Mouse (Mus musculus) forebrain, embryonic 13.5 days (tissue): ENCODE measurements around the gene Mettl7a1. TPM values are rescaled to one million over a fixed set of nuclear protein-coding genes. Genes with fewer than 3 reads are reported as not detected.
A peak's percentile ranks its signal among the peaks of the same experiment; 100 is the strongest.
"Not testable (repeated sequence)": the region's sequence is repeated elsewhere in the genome, so short reads cannot be mapped to it uniquely, and the experiment has no call there.

Experiments used
- ATAC-seq: fragments of 200-750 bp; cut with Nextera tagmentation; 2 replicates; pipeline ENCODE4 v1.8.0; 2017
- H3K27ac ChIP-seq: fragments of 300-500 bp; sonication (generic); 2 replicates; pipeline ENCODE4 v1.5.1; 2015; ENCODE audit warnings: inconsistent platforms, mild to moderate bottlenecking, moderate library complexity
- H3K27me3 ChIP-seq: fragments of 300-500 bp; sonication (generic); 2 replicates; pipeline ENCODE4 v1.6.1; 2015; ENCODE audit warnings: mild to moderate bottlenecking, inconsistent platforms
- H3K36me3 ChIP-seq: fragments of 300-500 bp; sonication (generic); 2 replicates; pipeline ENCODE4 v1.6.1; 2015; ENCODE audit warnings: mild to moderate bottlenecking, inconsistent platforms; ENCODE audit not compliant: poor library complexity, severe bottlenecking
- H3K4me1 ChIP-seq: fragments of 300-500 bp; sonication (generic); 2 replicates; pipeline ENCODE4 v1.6.1; 2015; ENCODE audit warnings: inconsistent platforms
- H3K4me2 ChIP-seq: fragments of 300-500 bp; sonication (generic); 2 replicates; pipeline ENCODE4 v1.6.1; 2015; ENCODE audit warnings: inconsistent platforms, mild to moderate bottlenecking, moderate library complexity
- H3K4me3 ChIP-seq: fragments of 300-500 bp; sonication (generic); 2 replicates; pipeline ENCODE4 v1.5.1; 2015; ENCODE audit warnings: mild to moderate bottlenecking, inconsistent platforms
- H3K9ac ChIP-seq: fragments of 300-500 bp; sonication (generic); 2 replicates; pipeline ENCODE4 v1.6.1; 2015; ENCODE audit warnings: mild to moderate bottlenecking, inconsistent platforms
- H3K9me3 ChIP-seq: fragments of 300-500 bp; sonication (generic); replicated peaks from 2 replicates; pipeline ENCODE4 v1.6.1; 2016; ENCODE audit warnings: inconsistent platforms
- WGBS: fragments of 180-500 bp; shearing (Covaris S2); methylation state at CpG from one replicate; pipeline ENCODE4 v1.1.7; 2015; 5-methylcytosine and 5-hydroxymethylcytosine counted together
- polyA plus RNA-seq: library from polyadenylated mRNA; unstranded; fragments of >200 nt; fragmentation: Nextera tagmentation; extraction: Ambion mirVana; gene quantifications from 2 replicates; pipeline ENCODE4 v1.2.1, GENCODE M21; 2015

Mettl7a1 gene
- polyA plus RNA-seq, 1 experiment from 2014 or later = 3.2 TPM

DNA sequence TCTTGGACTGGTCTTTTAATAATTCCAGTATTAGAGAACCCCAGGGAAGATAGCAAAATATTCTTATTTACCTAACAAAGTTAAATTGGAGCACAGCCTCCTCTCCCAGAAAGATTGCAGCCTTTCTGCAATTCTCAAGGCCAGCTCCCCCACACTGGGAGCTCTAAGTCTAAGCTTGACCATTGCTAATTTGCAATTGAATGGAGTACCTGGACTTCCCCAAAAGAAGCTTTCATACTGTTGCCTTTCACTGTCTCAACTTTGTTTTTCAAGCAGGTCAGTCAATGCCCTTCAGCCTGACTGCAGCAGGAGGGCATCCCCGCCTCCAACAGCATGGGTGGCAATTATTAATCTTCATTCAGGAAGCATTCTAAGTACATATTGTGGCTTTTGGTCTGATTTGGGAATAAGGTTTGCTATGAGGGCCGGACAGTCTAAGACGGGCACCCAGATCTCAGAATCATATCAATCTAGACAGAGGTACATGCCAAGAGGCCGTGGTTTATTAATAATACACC is 30.1 kb upstream of the Mettl7a1 start:
- H3K27me3 ChIP-seq, H3K27ac ChIP-seq, H3K9ac ChIP-seq, ATAC-seq, H3K9me3 ChIP-seq, H3K4me1 ChIP-seq, H3K36me3 ChIP-seq, H3K4me3 ChIP-seq, H3K4me2 ChIP-seq: not testable (repeated sequence)
- 83% methylated on average over 4 of the region's 4 CpGs for WGBS

GRCm38 (mm10) chr15:100274790-100275559 is 29.0 kb upstream of the Mettl7a1 start:
- Histone ChIP-seq H3K9ac (no peak overlapping the region), H3K36me3 (no peaks in the 10 kb centered on the region), H3K4me2 (no peak overlapping the region), H3K9me3 (no peaks in the 10 kb centered on the region; the same call in 1 of the 2 replicates), H3K27me3 (no peaks in the 10 kb centered on the region), H3K4me1 (no peaks in the 10 kb centered on the region), H3K27ac (no peak overlapping the region), H3K4me3 (no peak overlapping the region)
- 90% methylated on average over 7 of the region's 7 CpGs for WGBS
- no peak for ATAC-seq

DNA sequence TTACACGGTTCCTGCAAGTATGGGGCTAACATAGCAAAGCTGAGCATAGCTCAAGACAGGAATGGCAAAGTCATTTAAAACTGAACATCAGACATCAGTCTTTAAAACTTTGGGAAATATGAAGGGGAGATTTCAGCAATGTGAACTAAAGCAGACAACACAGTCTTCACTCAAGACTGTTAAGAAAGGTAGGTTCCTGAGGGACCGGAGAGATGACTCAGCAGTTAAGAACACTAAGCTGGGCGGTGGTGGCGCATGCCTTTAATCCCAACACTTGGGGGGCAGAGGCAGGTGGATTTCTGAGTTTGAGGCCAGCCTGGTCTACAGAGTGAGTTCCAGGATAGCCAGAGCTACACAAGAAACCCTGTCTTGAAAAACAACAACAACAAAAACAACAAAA is 27.5 kb upstream of the Mettl7a1 start:
- no peak for ATAC-seq
- no peak overlapping the region for H3K4me3 ChIP-seq
- no peak overlapping the region for H3K27ac ChIP-seq
- no peaks in the 10 kb centered on the region for H3K27me3 ChIP-seq
- H3K36me3 ChIP-seq = no peaks in the 10 kb centered on the region
- 91% methylated on average over 4 of the region's 4 CpGs for WGBS
- H3K9me3 ChIP-seq = no peaks in the 10 kb centered on the region; the same call in 1 of the 2 replicates
- no peak overlapping the region for H3K4me2 ChIP-seq
- H3K9ac ChIP-seq = no peak overlapping the region
- no peaks in the 10 kb centered on the region for H3K4me1 ChIP-seq

GRCm38 (mm10) chr15:100277586-100277985 is 26.4 kb upstream of the Mettl7a1 start:
- Histone ChIP-seq H3K9me3 (no peaks in the 10 kb centered on the region; the same call in 1 of the 2 replicates), H3K27me3 (no peaks in the 10 kb centered on the region), H3K9ac (no peak overlapping the region), H3K4me3 (no peak overlapping the region), H3K4me1 (no peaks in the 10 kb centered on the region), H3K27ac (no peak overlapping the region), H3K36me3 (no peaks in the 10 kb centered on the region), H3K4me2 (no peak overlapping the region)
- WGBS = 96% methylated on average over 3 of the region's 3 CpGs
- ATAC-seq = no peak

DNA sequence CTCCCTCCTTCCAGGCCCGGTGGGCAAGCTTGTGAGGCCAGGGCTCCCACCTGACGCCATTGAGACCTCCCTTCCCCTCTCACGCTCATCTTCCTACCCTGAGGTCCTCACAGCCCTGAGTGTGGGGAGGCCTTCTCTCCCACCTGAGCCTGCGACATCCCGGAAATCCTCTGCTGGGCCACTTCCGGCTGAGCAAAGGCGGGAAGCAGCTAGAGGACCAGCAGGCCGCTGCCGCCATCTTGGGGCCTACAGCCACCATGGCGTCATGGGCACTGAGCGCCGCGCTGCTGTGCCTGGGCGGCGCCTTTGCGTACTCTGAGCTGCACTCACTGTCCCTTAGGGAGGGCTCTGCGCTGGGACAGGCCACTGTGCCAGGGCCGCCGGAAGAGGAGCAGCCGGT is 23.3 kb upstream of the Mettl7a1 start, which contains the start of gene Tmprss12:
Tmprss12 (plus strand) TSS at position 212 of the 400 bp plus-strand sequence.
- no peak within 1 kb of the TSS for H3K9ac ChIP-seq
- H3K4me2 ChIP-seq = no peak within 1 kb of the TSS
- 98% methylated on average over 20 of the region's 20 CpGs for WGBS
- no peaks in the 10 kb centered on the region for H3K4me1 ChIP-seq
- H3K27me3 ChIP-seq = no peaks in the 10 kb centered on the region
- no peak within 1 kb of the TSS for H3K4me3 ChIP-seq
- no peak within 1 kb of the TSS for H3K27ac ChIP-seq
- no peak for ATAC-seq
- H3K36me3 ChIP-seq = no peaks in the 10 kb centered on the region
- H3K9me3 ChIP-seq = no peaks in the 10 kb centered on the region

GRCm38 (mm10) chr15:100288980-100289379 is 15.0 kb upstream of the Mettl7a1 start:
- 92% methylated on average over 6 of the region's 6 CpGs for WGBS
- H3K4me1 ChIP-seq = no peaks in the 10 kb centered on the region
- no peak overlapping the region for H3K4me2 ChIP-seq
- no peaks in the 10 kb centered on the region for H3K9me3 ChIP-seq
- no peaks in the 10 kb centered on the region for H3K36me3 ChIP-seq
- ATAC-seq = no peak
- no peak overlapping the region for H3K9ac ChIP-seq
- H3K27ac ChIP-seq = no peak overlapping the region
- no peaks in the 10 kb centered on the region for H3K27me3 ChIP-seq
- no peak overlapping the region for H3K4me3 ChIP-seq

- 78% methylated on average over 5 of the region's 5 CpGs for WGBS
- H3K4me2 ChIP-seq = no peak overlapping the region
- ATAC-seq = no peak
Observed at GRCm38 (mm10) chr15:100290858-100291257, 13.1 kb upstream of the Mettl7a1 start.

DNA sequence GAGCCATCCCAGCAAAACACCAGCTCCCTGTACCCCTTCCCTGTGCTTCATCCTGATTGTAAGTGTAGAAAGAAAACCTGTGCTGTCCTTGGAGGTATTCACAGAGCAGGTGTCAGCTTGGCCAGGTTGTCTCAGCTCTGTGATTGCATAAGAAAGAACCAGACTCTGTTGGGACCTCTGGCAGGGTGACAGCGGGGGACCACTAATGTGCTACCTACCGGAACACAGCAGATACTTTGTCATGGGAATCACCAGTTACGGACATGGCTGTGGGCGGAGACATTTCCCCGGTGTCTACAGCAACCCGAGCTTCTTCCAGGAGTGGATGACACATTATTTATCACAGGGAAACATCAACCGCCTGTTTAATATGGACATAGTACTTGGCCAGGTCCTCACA is 11.6 kb upstream of the Mettl7a1 start:
- no peak overlapping the region for H3K9ac ChIP-seq
- H3K9me3 ChIP-seq = no peaks in the 10 kb centered on the region
- H3K36me3 ChIP-seq = no peaks in the 10 kb centered on the region
- H3K4me3 ChIP-seq = no peak overlapping the region
- no peaks in the 10 kb centered on the region for H3K27me3 ChIP-seq
- 78% methylated on average over 7 of the region's 7 CpGs for WGBS
- H3K27ac ChIP-seq = no peak overlapping the region
- no peak for ATAC-seq
- no peaks in the 10 kb centered on the region for H3K4me1 ChIP-seq
- no peak overlapping the region for H3K4me2 ChIP-seq

More at GRCm38 (mm10) chr15:100290858-100291257, 13.1 kb upstream of the Mettl7a1 start:
- H3K4me3 ChIP-seq = no peak overlapping the region
- H3K9me3 ChIP-seq = no peaks in the 10 kb centered on the region
- no peak overlapping the region for H3K27ac ChIP-seq
- no peaks in the 10 kb centered on the region for H3K36me3 ChIP-seq
- no peak overlapping the region for H3K9ac ChIP-seq
- H3K4me1 ChIP-seq = no peaks in the 10 kb centered on the region
- H3K27me3 ChIP-seq = no peaks in the 10 kb centered on the region

DNA sequence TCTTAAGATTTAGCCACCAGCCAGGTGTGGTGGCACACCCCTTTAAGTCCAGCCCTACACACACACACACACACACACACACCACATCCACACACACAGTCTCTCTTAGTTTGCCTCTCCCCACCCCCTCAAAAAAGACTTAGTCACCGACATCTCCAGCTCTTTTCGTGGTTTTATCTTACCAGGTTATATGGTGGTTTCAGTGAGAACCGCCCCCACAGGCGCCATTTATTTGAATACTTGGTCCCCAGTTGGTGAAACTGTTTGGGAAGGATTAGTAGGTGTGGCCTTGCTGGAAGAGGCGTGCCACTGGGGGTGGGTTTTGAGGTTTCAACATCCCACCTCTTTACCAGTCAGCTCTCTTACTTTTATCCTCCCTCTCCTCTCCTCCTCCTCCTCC is 6.1 kb upstream of the Mettl7a1 start:
- Histone ChIP-seq H3K27ac (no peak overlapping the region), H3K4me1 (no peaks in the 10 kb centered on the region), H3K4me3 (no peak overlapping the region), H3K27me3 (no peaks in the 10 kb centered on the region), H3K9ac (no peak overlapping the region), H3K4me2 (no peak overlapping the region), H3K36me3 (no peaks in the 10 kb centered on the region), H3K9me3 (no peaks in the 10 kb centered on the region)
- 88% methylated on average over 5 of the region's 5 CpGs for WGBS
- ATAC-seq = no peak

- WGBS = 83% methylated on average over 6 of the region's 6 CpGs
- no peak overlapping the region for H3K9ac ChIP-seq
Observed at GRCm38 (mm10) chr15:100300499-100300898, 3.4 kb upstream of the Mettl7a1 start.

GRCm38 (mm10) chr15:100301556-100301955 is 2.4 kb upstream of the Mettl7a1 start:
- Histone ChIP-seq H3K36me3 (no peaks in the 10 kb centered on the region), H3K4me3 (no peak overlapping the region), H3K4me2 (no peak overlapping the region), H3K27ac (no peak overlapping the region), H3K27me3 (no peaks in the 10 kb centered on the region), H3K4me1 (peaks cover 13% of the 10 kb centered on the region; the same call in 1 of the 2 replicates), H3K9ac (no peak overlapping the region), H3K9me3 (no peaks in the 10 kb centered on the region)
- 72% methylated on average over 15 of the region's 15 CpGs for WGBS
- no peak for ATAC-seq

More at GRCm38 (mm10) chr15:100300499-100300898, 3.4 kb upstream of the Mettl7a1 start:
- no peaks in the 10 kb centered on the region for H3K36me3 ChIP-seq
- no peak overlapping the region for H3K4me3 ChIP-seq
- no peaks in the 10 kb centered on the region for H3K9me3 ChIP-seq
- no peaks in the 10 kb centered on the region for H3K27me3 ChIP-seq
- H3K27ac ChIP-seq = no peak overlapping the region
- H3K4me2 ChIP-seq = no peak overlapping the region
- H3K4me1 ChIP-seq = peaks cover 9% of the 10 kb centered on the region; the same call in 1 of the 2 replicates
- ATAC-seq = no peak

- Histone ChIP-seq H3K4me3 (peak overlapping the region; percentile 48), H3K27me3 (no peaks in the 10 kb centered on the region), H3K9ac (peak overlapping the region; percentile 75; the same call in 1 of the 2 replicates), H3K27ac (peak overlapping the region; percentile 80; the same call in 1 of the 2 replicates), H3K36me3 (no peaks in the 10 kb centered on the region), H3K9me3 (no peaks in the 10 kb centered on the region), H3K4me1 (peaks cover 13% of the 10 kb centered on the region; the same call in 1 of the 2 replicates), H3K4me2 (peak overlapping the region; percentile 72)
- 55% methylated on average over 8 of the region's 8 CpGs for WGBS
- ATAC-seq = no peak
Observed at GRCm38 (mm10) chr15:100303428-100304018, 417 bp upstream of the Mettl7a1 start.
